Mouse (Mus musculus): Measurements from ENCODE around the gene Adarb2.

- TF ChIP-seq GATA1 (IDR thresholded peaks at IDR 0.05; ENCODE audit: borderline replicate concordance, low read length) (no peak), FLI1 (IDR thresholded peaks at IDR 0.05; ENCODE audit: low read length) (no peak)
These were observed 360.5 kb downstream of the Adarb2 start for GRCm38 (mm10) chr13:8563161-8563560.
